Mouse (Mus musculus) liver, embryonic 14.5 days (tissue): Measurements from ENCODE around the gene Gm33543.

ENCODE experiments used
- CTCF ChIP-seq: IDR thresholded peaks from 2 replicates; pipeline ENCODE4 v1.5.1; 2016; ENCODE audit warnings: antibody characterized with exemption, low read depth, control low read depth
- EP300 ChIP-seq: IDR thresholded peaks from 2 replicates; pipeline ENCODE4 v1.6.1; 2016; ENCODE audit warnings: antibody characterized with exemption, low read depth

DNA sequence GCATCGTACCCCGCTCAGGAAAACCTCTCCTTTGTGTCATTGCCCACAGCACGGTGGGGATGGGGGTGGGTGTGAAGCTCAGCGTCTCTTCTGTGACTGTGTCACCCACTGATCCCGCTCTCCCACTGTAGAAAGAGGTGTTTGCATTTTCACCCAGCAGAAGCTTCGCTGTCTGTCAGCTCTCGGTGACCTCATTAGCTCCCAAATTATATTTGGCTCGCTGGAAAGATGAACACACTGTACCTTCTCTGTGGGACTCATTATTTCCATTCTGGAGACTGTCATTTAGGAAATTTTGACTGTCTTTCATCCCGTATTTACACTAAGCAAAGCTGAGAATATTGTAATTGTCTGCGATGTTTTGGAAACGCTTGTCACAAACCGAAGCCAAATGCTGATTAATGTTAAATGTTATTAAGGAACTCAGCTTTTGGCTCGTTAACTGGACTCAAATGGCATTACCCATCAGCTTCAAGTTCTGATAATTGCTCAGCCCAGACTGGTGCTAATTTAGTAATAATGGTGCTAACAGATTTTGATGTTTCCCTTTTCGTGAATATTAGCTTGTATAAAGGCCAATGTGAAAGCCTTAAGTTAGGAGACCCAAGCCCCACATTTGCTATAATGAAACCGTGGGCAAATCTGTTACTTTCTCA, 51.8 kb downstream of the Gm33543 start:
- no peak for TF ChIP-seq CTCF
- no peak for TF ChIP-seq EP300
